Mouse (Mus musculus) right cerebral cortex, postnatal 14 days (tissue): ENCODE measurements at regions not wholly inside any gene's neighbourhood (a gene's known extent, or its start where the extent isn't known, plus 50 kb on each side); places are given as distances from the start of the nearest gene placed in this dataset.

Source experiments
- DNase-seq: peaks from one replicate; pipeline ENCODE4 v3.0.0; 2022

- DNase-seq = no peak
Measured at GRCm38 (mm10) chr10:91300067-91300466, 119.0 kb upstream of the Tmpo start.

- peak; percentile 44 for DNase-seq
Measured at GRCm38 (mm10) chr10:91297792-91298460, 116.8 kb upstream of the Tmpo start.

DNA sequence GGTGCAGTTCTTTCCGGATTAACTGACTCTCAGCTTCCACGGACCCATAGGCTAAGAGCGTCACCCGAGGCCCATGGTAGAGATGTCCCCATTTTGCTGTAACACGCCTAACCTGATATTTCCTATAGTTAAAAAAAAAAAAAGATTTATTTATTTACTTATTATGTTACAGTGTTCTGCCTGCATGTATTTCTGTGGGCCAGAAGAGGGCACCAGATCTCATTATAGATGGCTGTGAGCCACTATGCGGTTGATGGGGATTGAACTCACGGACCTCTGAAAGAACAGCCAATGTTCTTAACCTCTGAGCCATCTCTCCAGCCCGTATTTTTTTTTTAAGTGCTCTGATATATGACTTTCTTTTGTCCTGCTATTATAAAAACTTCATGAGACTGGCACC lies 114.2 kb upstream of the Tmpo start:
- no peak for DNase-seq

- no peak for DNase-seq
Measured at GRCm38 (mm10) chr10:91293226-91293625, 112.1 kb upstream of the Tmpo start.

DNA sequence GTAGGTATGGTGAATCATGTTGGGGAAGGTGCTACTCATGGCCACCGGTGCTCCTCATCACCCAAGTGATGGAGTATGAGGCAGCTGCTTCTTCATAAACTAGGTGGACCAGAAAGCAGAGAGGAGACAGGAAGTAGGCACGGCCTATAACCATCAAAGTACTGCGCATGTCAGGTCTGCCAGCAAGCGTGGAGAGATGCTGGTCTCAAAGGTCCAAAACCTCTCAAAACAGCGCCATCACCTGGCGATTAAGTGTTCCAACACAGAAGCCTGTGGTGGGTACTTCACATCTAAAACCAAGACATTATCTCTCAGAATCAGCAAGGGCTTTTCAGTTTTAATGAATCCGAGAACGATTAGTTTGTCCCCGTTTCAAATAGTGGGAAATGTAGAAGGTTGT lies 103.1 kb upstream of the Tmpo start:
- DNase-seq = no peak

DNA sequence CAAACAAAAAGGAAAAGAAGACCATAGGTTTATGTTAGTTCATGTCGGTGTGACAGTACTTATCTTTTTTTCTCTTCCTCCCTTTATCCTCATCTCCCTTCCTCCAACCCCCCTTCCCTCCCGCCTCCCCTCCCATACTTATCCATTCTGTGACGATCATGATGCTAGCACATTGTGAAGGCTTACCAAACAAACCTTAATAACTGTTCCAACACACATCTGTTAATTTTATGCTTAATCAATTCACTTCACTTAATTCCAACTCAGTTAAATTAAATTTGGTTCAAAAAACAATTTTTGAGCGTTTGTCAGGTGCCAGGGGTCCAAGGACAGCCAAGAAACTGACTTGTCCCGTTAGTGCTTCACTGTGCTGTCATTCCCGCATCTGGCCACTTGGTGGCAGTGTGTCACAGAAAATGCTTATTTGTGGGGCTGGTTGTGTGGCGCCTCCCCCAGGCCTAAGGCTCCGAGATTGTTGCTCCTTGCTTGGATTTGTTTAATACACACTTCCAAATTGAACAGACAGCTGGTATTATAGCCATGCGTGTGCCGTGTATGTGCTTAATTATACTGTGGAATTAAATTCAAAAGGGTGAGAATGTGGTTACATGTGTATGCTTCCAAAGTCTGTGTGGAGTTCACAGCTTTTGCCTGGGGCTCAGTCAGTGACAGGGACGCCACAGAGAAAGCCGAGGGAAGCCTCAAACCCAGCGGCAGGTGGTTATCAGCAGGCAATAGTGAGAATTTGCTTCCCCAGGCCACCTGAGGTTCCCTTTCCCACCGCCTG lies 90.0 kb upstream of the Tmpo start:
- DNase-seq = peak; percentile 75

DNA sequence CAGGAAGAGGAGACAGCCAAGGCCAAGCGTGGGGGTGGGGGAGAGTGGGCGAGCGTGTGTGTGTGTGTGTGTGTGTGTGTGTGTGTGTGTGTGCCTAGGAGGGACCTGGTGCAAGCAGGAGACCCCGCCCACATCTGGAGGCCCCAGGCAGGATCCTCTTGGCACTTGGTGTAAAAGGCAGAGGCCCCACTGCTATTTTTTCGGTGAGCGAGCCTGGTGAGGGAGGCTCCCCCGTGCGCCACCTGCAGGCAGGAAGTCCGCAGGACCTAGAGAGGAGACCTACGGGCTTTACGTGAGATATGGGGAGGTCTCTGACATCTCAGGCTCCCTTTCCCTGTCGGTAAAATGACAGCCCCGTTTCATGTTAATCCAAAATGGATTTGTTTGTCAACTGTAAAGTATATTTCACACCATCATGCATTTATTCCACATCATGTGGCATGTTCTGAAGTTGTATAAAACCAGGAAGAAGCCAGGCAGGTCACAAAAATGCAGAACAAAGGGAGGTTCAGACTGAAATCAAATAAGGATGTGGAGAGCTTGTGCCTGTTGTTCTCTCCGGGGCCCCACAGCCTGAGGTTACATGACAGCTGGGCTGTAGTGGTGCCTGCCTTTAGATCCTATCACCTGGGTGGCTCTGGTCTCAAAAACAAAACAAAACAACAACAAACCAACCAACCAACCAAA lies 89.3 kb upstream of the Tmpo start:
- peak; percentile 53 for DNase-seq

GRCm38 (mm10) chr10:91267886-91268285 lies 86.8 kb upstream of the Tmpo start:
- DNase-seq = no peak

GRCm38 (mm10) chr10:91260416-91260815 lies 79.3 kb upstream of the Tmpo start:
- DNase-seq = no peak

- no peak for DNase-seq
Measured at GRCm38 (mm10) chr10:91249681-91250195, 68.6 kb upstream of the Tmpo start.

DNA sequence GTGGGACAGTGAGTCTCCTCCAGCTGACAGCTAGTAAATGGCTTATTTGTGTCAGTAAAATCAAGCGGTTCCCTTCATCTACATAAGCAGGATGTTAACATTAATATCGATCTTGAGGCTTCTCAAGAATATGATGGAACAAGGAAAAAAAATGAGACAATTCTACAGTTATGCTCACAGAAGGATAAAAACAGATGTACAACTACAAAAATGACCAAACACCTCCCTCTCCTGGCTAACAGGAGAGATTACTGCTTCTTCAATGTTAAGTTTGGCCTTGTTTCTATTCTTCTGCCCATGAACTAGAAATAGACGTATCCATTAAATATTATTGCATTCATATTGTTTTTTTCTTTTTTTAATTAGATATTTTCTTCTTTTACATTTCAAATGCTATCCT lies 63.2 kb upstream of the Tmpo start:
- DNase-seq = no peak

DNA sequence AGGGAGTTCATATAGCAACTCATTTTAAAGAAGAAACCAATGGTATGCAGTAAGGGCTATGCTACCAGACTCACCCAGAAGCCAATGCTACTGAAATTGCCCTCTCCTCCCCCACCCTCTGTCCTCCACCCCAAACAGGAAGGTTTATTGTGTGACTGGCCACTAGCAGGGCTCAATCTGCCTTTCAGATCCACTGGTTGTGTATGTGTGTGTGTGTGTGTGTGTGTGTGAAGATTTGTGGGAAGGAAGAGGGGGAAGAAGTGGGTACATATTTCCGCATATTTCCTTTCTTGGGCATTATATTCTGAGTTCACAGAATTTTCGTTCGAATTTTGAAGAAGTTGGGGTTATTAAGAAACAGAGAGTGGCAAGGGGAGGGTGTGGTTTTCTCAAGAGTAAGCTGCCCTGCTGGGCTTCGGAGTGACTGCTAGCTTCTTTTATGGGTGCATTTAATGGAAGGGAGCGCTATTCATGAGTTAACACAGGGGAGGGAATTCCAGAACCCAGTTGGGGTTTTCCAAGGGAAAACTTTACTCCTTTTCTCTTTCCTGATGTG lies 61.5 kb upstream of the Tmpo start:
- no peak for DNase-seq

- no peak for DNase-seq
Measured at GRCm38 (mm10) chr10:91241611-91242005, 60.5 kb upstream of the Tmpo start.

DNA sequence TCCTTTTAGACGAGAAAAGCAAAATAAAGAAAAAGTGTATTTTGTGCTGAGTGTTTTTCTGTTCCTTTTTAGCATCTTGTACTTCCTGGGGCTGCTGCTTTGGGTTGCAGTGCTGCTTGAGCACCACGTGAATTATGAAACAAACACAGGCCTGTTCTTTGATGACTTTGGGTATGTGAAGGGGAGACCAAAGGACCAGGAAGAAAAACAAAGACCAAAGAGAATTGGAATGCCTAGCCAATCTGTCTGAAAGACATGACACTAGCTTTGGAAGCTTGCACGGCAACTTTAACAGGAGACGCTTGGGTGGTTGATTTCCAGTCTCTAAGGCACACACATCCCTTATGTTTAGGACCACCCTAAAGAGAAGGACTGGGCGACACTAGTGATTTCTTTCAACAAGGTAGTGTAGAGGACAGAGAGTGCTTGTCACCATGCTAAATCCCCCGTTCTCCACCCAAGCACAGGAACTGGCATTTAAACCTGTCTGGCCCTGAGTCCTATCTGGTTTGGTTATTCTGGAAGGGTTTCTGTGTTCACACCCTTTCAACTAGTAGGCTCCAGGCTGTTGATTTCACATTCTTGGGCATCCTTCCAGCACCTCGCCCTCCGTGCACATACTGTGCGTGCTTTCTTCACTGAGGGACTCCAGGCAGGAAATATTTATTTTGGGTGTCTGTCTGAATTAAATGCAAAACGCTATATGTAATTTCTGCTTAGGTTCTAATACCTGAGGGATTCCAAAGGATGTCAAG lies 59.9 kb upstream of the Tmpo start:
- peak; percentile 26 for DNase-seq

GRCm38 (mm10) chr10:91240320-91240719 lies 59.2 kb upstream of the Tmpo start:
- DNase-seq = no peak

GRCm38 (mm10) chr10:91236844-91237243 lies 55.7 kb upstream of the Tmpo start:
- DNase-seq = no peak

GRCm38 (mm10) chr10:91234709-91235108 lies 53.6 kb upstream of the Tmpo start:
- no peak for DNase-seq
